Mouse (Mus musculus) myocyte (in vitro differentiated cells): ENCODE results near the gene Alk. TPM values are rescaled to one million over a fixed set of nuclear protein-coding genes. Genes with fewer than 3 reads are reported as not detected.

Experiments
- H3K27me3 ChIP-seq: one replicate; pipeline ENCODE4 v1.6.1; 2011; ENCODE audit not compliant: control insufficient read depth, insufficient read depth, insufficient read length
- H3K36me3 ChIP-seq: one replicate; pipeline ENCODE4 v1.6.1; 2011; ENCODE audit not compliant: control insufficient read depth, insufficient read depth
- H3K4me2 ChIP-seq: one replicate; pipeline ENCODE4 v1.6.1; 2011; ENCODE audit warnings: low read depth, control low read depth
- H3K4me3 ChIP-seq: one replicate; pipeline ENCODE4 v1.5.1; 2011; ENCODE audit warnings: mild to moderate bottlenecking, control low read depth, moderate library complexity
- H3K79me2 ChIP-seq: one replicate; pipeline ENCODE4 v1.6.1; 2011; ENCODE audit not compliant: control insufficient read depth, insufficient read depth
- H3ac ChIP-seq: one replicate; pipeline ENCODE4 v1.6.1; 2011; ENCODE audit not compliant: control insufficient read depth, insufficient read length
- CEBPB ChIP-seq: IDR thresholded peaks from 2 replicates; pipeline ENCODE4 v1.6.1; 2011; ENCODE audit warnings: mild to moderate bottlenecking, moderate library complexity; ENCODE audit not compliant: poor library complexity, insufficient read depth, severe bottlenecking
- E2F4 ChIP-seq: IDR thresholded peaks from one replicate; pipeline ENCODE4 v1.6.1; 2011; ENCODE audit warnings: mild to moderate bottlenecking, control low read depth, moderate library complexity; ENCODE audit not compliant: insufficient read depth
- MAX ChIP-seq: IDR thresholded peaks from one replicate; pipeline ENCODE4 v1.6.1; 2011; ENCODE audit warnings: low read depth, mild to moderate bottlenecking, control low read depth
- MYOD1 ChIP-seq, 3 experiments: IDR thresholded peaks; one replicate each; pipeline ENCODE4 v1.6.1; 2011; ENCODE audit warnings: control low read depth in 2 of 3, low read depth in 2 of 3, mild to moderate bottlenecking in 2 of 3, moderate library complexity in 1 of 3; ENCODE audit not compliant: insufficient read length in 2 of 3, control insufficient read depth in 1 of 3
- MYOG ChIP-seq, 3 experiments: IDR thresholded peaks; one replicate each; pipeline ENCODE4 v1.6.1; 2011; ENCODE audit warnings: control low read depth in 2 of 3, low read depth in 2 of 3, mild to moderate bottlenecking in 2 of 3; ENCODE audit not compliant: insufficient read length in 2 of 3, control insufficient read depth in 1 of 3, insufficient read depth in 1 of 3
- POLR2A ChIP-seq: IDR thresholded peaks from one replicate; pipeline ENCODE4 v1.6.1; 2011; ENCODE audit warnings: low read depth, mild to moderate bottlenecking, control low read depth, moderate library complexity; ENCODE audit not compliant: insufficient read length
- POLR2AphosphoS2 ChIP-seq: IDR thresholded peaks from one replicate; pipeline ENCODE4 v1.6.1; 2011; ENCODE audit warnings: low read depth, control low read depth; ENCODE audit not compliant: insufficient read length
- REST ChIP-seq: IDR thresholded peaks from one replicate; pipeline ENCODE4 v1.6.1; 2011; ENCODE audit warnings: mild to moderate bottlenecking, control low read depth, moderate library complexity; ENCODE audit not compliant: insufficient read depth, insufficient read length
- SRF ChIP-seq: IDR thresholded peaks from one replicate; pipeline ENCODE4 v1.6.1; 2011; ENCODE audit warnings: low read depth; ENCODE audit not compliant: control insufficient read depth, insufficient read length
- TCF12 ChIP-seq: IDR thresholded peaks from one replicate; pipeline ENCODE4 v1.6.1; 2011; ENCODE audit warnings: mild to moderate bottlenecking, control low read depth; ENCODE audit not compliant: poor library complexity, insufficient read depth, severe bottlenecking
- TCF3 ChIP-seq: IDR thresholded peaks from one replicate; pipeline ENCODE4 v1.6.1; 2011; ENCODE audit warnings: low read depth, control low read depth; ENCODE audit not compliant: insufficient read length
- USF1 ChIP-seq: IDR thresholded peaks from one replicate; pipeline ENCODE4 v1.6.1; 2011; ENCODE audit warnings: low read depth, mild to moderate bottlenecking, control low read depth, moderate library complexity
- polyA plus RNA-seq: library from polyadenylated mRNA; unstranded; fragments of >200 nt; fragmentation: generic; extraction: Trizol; gene quantifications from one replicate; pipeline ENCODE4 v1.2.1, GENCODE M21; 2012; ENCODE audit warnings: missing spikeins

Gene Alk
- polyA plus RNA-seq, 1 experiment = not detected

DNA sequence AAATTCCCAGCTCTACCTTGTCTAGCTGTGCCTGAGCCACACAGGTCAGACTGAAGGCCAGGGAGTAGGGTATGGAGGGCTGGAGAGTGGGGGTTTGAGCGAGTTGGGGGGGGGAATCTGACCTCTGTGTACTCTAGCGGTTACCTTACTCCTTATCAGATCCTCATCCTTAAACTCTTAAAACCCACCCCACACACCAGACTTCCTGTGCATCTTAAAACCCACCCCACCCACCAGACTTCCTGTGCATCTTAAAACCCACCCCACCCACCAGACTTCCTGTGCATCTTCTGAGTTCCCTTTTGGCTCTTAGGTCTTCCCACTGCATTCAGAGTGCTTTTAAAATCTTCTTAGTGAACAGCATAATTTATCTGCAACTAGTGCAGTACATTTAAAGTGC lies 422.0 kb downstream of the Alk start:
- Histone ChIP-seq H3K36me3 (no peaks in the 10 kb centered on the region), H3K4me3 (no peak overlapping the region)
- TF ChIP-seq E2F4 = no peak
- no peak for TF ChIP-seq MAX
- TF ChIP-seq MYOD1 (IDR thresholded peaks at IDR 0.05; ENCODE audit: control insufficient read depth in 1 of 3, insufficient read length in 2 of 3, low read depth in 2 of 3) = no peak
- TF ChIP-seq MYOG (IDR thresholded peaks at IDR 0.05; ENCODE audit: control insufficient read depth in 1 of 3, insufficient read depth in 1 of 3, insufficient read length in 2 of 3, low read depth in 2 of 3) = no peak
- no peak for TF ChIP-seq SRF
- TF ChIP-seq CEBPB = no peak
- TF ChIP-seq TCF12 = no peak
- TF ChIP-seq USF1 = no peak
- TF ChIP-seq REST = no peak
- TF ChIP-seq TCF3 = no peak
- no peak for TF ChIP-seq POLR2AphosphoS2
- no peak for TF ChIP-seq POLR2A

DNA sequence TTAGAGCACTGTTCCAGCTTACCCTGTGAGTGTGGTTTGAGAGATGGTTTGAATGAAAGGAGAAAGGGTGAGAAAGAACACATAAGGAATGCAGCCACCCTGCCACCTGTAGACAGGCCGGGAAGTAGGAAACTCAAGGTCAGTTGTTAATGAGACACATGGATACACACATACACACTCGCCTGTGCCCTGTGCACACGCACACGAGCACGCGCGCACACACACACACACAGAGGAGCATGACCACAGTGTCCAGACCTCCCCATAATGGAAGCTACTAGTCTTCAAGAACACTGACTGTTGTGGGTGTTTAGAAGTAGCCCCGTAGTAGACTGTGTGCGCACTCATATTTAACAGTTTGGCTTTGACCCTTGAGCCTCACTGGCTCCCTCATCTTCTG lies 424.2 kb downstream of the Alk start:
- H3K4me2 ChIP-seq = no peak overlapping the region
- no peak overlapping the region for H3ac ChIP-seq
- H3K36me3 ChIP-seq = no peaks in the 10 kb centered on the region
- TF ChIP-seq TCF12 (no peak), MYOD1 (IDR thresholded peaks at IDR 0.05; ENCODE audit: control insufficient read depth in 1 of 3, insufficient read length in 2 of 3, low read depth in 2 of 3) (no peak), MYOG (IDR thresholded peaks at IDR 0.05; ENCODE audit: control insufficient read depth in 1 of 3, insufficient read depth in 1 of 3, insufficient read length in 2 of 3, low read depth in 2 of 3) (no peak), POLR2AphosphoS2 (no peak), TCF3 (no peak), E2F4 (no peak), MAX (no peak), CEBPB (no peak), REST (no peak), USF1 (no peak), SRF (no peak), POLR2A (no peak)
- H3K27me3 ChIP-seq = no peaks in the 10 kb centered on the region
- no peak overlapping the region for H3K4me3 ChIP-seq
- no peaks in the 10 kb centered on the region for H3K79me2 ChIP-seq

More for the DNA sequence above, 422.0 kb downstream of the Alk start:
- Histone ChIP-seq H3K79me2 (no peaks in the 10 kb centered on the region), H3K27me3 (no peaks in the 10 kb centered on the region), H3K4me2 (no peak overlapping the region), H3ac (no peak overlapping the region)

DNA sequence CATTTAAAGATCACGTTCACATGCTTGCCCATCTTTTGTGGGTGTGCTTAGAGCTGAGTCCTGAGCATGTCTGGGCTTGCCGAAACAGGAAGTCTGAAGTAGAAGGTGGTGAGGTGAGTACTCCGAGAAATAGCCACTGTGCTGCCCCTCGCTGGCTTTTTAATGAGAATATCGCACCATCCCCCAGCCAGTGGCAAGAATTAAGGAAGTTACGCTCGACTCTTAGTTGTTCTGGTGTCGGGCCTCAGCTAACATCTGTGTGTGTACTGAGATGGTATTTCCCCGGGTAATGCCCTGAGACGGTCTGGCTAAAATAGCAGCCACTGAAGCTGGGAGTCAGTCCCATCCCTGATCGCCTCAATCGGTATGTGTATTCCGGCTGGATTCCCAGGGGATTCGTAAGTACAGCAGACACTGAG lies 424.7 kb downstream of the Alk start:
- TF ChIP-seq SRF = no peak
- no peak for TF ChIP-seq REST
- no peak for TF ChIP-seq CEBPB
- no peak for TF ChIP-seq USF1
- TF ChIP-seq TCF3 = no peak
- no peak for TF ChIP-seq E2F4
- no peak for TF ChIP-seq MYOG (IDR thresholded peaks at IDR 0.05; ENCODE audit: control insufficient read depth in 1 of 3, insufficient read depth in 1 of 3, insufficient read length in 2 of 3, low read depth in 2 of 3)
- no peak for TF ChIP-seq TCF12
- no peak for TF ChIP-seq POLR2A
- no peak for TF ChIP-seq MYOD1 (IDR thresholded peaks at IDR 0.05; ENCODE audit: control insufficient read depth in 1 of 3, insufficient read length in 2 of 3, low read depth in 2 of 3)
- TF ChIP-seq MAX = no peak
- no peak for TF ChIP-seq POLR2AphosphoS2
- Histone ChIP-seq H3ac (no peak overlapping the region), H3K79me2 (no peaks in the 10 kb centered on the region), H3K27me3 (no peaks in the 10 kb centered on the region), H3K4me2 (no peak overlapping the region), H3K36me3 (no peaks in the 10 kb centered on the region), H3K4me3 (no peak overlapping the region)

DNA sequence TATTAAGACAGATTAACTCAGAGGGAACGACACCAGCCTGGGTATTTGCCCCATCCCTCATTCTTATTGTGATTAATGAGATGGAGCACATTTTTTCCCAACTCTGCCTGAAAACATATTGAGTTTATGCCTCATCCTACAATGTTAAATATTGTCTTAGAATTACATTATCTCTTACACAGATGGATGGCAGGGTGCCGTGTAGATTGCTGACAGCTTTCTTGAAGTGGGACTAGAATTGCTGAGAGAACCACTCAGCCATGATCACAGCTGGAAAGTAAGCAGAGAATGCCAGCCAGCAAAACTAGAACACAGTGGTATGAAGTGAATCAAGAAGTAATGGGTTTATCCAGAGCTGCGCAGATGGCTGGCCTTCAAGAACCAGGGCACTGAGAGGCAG lies 430.6 kb downstream of the Alk start:
- Histone ChIP-seq H3K4me2 (no peak overlapping the region), H3K36me3 (no peaks in the 10 kb centered on the region), H3K79me2 (no peaks in the 10 kb centered on the region), H3ac (no peak overlapping the region), H3K4me3 (no peak overlapping the region), H3K27me3 (peaks cover 4% of the 10 kb centered on the region)
- TF ChIP-seq REST (no peak), TCF12 (no peak), E2F4 (no peak), TCF3 (no peak), USF1 (no peak), POLR2AphosphoS2 (no peak), MYOD1 (IDR thresholded peaks at IDR 0.05; ENCODE audit: control insufficient read depth in 1 of 3, insufficient read length in 2 of 3, low read depth in 2 of 3) (no peak), MYOG (IDR thresholded peaks at IDR 0.05; ENCODE audit: control insufficient read depth in 1 of 3, insufficient read depth in 1 of 3, insufficient read length in 2 of 3, low read depth in 2 of 3) (no peak), SRF (no peak), CEBPB (no peak), MAX (no peak), POLR2A (no peak)
